Mouse (Mus musculus) CH12.LX (cell line): ENCODE results near the gene Arhgef17. TPM values are rescaled to one million over a fixed set of nuclear protein-coding genes. Genes with fewer than 3 reads are reported as not detected.
A peak's percentile ranks its signal among the peaks of the same experiment; 100 is the strongest.

Experiments used
- DNase-seq: peaks from one replicate; pipeline ENCODE4 v3.0.0-alpha.2; 2013; ENCODE audit errors: extremely low read depth
- H3K27ac ChIP-seq: 2 replicates; pipeline ENCODE4 v1.5.1; 2012; ENCODE audit warnings: low read depth, mild to moderate bottlenecking, control low read depth, moderate library complexity; ENCODE audit not compliant: insufficient read depth
- H3K27me3 ChIP-seq: replicated peaks from 2 replicates; pipeline ENCODE3; 2012; ENCODE audit warnings: inconsistent platforms
- H3K36me3 ChIP-seq, 2 experiments: replicated peaks in 1 of 2; 2 replicates each; pipeline versions ENCODE3 to v1.6.1; 2012; ENCODE audit warnings: inconsistent platforms in 1 of 2, low read length in 1 of 2, mild to moderate bottlenecking in 1 of 2, mixed read lengths in 1 of 2, moderate library complexity in 1 of 2; ENCODE audit not compliant: control insufficient read depth in 1 of 2, insufficient read depth in 1 of 2
- H3K4me1 ChIP-seq, 2 experiments: 2 replicates each; pipeline ENCODE4 v1.6.1; 2012; ENCODE audit warnings: inconsistent platforms in 1 of 2, moderate library complexity in 1 of 2; ENCODE audit not compliant: insufficient read depth in 2 of 2, control insufficient read depth in 1 of 2
- H3K4me2 ChIP-seq: 2 replicates; pipeline ENCODE4 v1.6.1; 2012; ENCODE audit warnings: low read depth, mild to moderate bottlenecking, control low read depth; ENCODE audit not compliant: poor library complexity, insufficient read depth, severe bottlenecking
- H3K4me3 ChIP-seq, 3 experiments: fragments of 150-350 bp in 1 of 3; sonication (generic) in 1 of 3; replicated peaks in 1 of 3; 2 replicates each; pipeline versions ENCODE3 to v1.5.1; 2011 to 2012; ENCODE audit warnings: low read depth in 2 of 3, low read length in 2 of 3, mild to moderate bottlenecking in 2 of 3, moderate library complexity in 2 of 3, control low read depth in 1 of 3, improper control_type of control experiment in 1 of 3, inconsistent platforms in 1 of 3, mixed read lengths in 1 of 3; ENCODE audit not compliant: poor library complexity in 1 of 3
- H3K79me2 ChIP-seq: replicated peaks from 2 replicates; pipeline ENCODE4 v1.6.1; 2012; ENCODE audit warnings: mild to moderate bottlenecking, moderate library complexity; ENCODE audit not compliant: control insufficient read depth, poor library complexity, insufficient read depth, severe bottlenecking; ENCODE audit errors: extremely low read depth
- H3K9ac ChIP-seq: 2 replicates; pipeline ENCODE4 v1.6.1; 2012; ENCODE audit warnings: low read depth, mild to moderate bottlenecking, control low read depth, moderate library complexity; ENCODE audit not compliant: insufficient read depth
- H3K9me3 ChIP-seq: replicated peaks from 2 replicates; pipeline ENCODE3; 2012; ENCODE audit warnings: low read length, inconsistent platforms, mixed read lengths
- BHLHE40 ChIP-seq: IDR thresholded peaks from 2 replicates; pipeline ENCODE4 v1.6.1; 2011; ENCODE audit warnings: mild to moderate bottlenecking, low read depth, low read length, improper control_type of control experiment
- CHD1 ChIP-seq: IDR thresholded peaks from 2 replicates; pipeline ENCODE4 v1.6.1; 2012; ENCODE audit warnings: low read depth, low read length, improper control_type of control experiment, inconsistent platforms
- CHD2 ChIP-seq: IDR thresholded peaks from 2 replicates; pipeline ENCODE4 v1.6.1; 2011; ENCODE audit warnings: low read length, improper control_type of control experiment
- EP300 ChIP-seq: IDR thresholded peaks from 2 replicates; pipeline ENCODE4 v1.6.1; 2011; ENCODE audit warnings: low read length, improper control_type of control experiment
- GABPA ChIP-seq: IDR thresholded peaks from 2 replicates; pipeline ENCODE4 v1.6.1; 2012; ENCODE audit warnings: low read depth, low read length, improper control_type of control experiment, inconsistent platforms; ENCODE audit not compliant: insufficient replicate concordance
- HCFC1 ChIP-seq: IDR thresholded peaks from 2 replicates; pipeline ENCODE4 v1.6.1; 2012; ENCODE audit warnings: low read depth, mild to moderate bottlenecking, inconsistent platforms, low read length, improper control_type of control experiment
- IRF4 ChIP-seq: IDR thresholded peaks from 2 replicates; pipeline ENCODE4 v1.6.1; 2014; ENCODE audit warnings: low read depth, mild to moderate bottlenecking, inconsistent platforms, low read length, improper control_type of control experiment
- JUND ChIP-seq: conservative IDR thresholded peaks from 2 replicates; pipeline ENCODE4 v1.6.1; 2011; ENCODE audit warnings: low read depth, low read length, improper control_type of control experiment
- KAT2A ChIP-seq: IDR thresholded peaks from 2 replicates; pipeline ENCODE4 v1.6.1; 2012; ENCODE audit warnings: low read length, improper control_type of control experiment, inconsistent platforms; ENCODE audit not compliant: insufficient replicate concordance
- MAFK ChIP-seq: IDR thresholded peaks from 2 replicates; pipeline ENCODE4 v1.6.1; 2011; ENCODE audit warnings: low read length, improper control_type of control experiment; ENCODE audit not compliant: insufficient replicate concordance
- MAX ChIP-seq: IDR thresholded peaks from 2 replicates; pipeline ENCODE4 v1.6.1; 2011; ENCODE audit warnings: low read length, improper control_type of control experiment
- MAZ ChIP-seq: IDR thresholded peaks from 2 replicates; pipeline ENCODE4 v1.6.1; 2012; ENCODE audit warnings: low read depth, mild to moderate bottlenecking, inconsistent platforms, low read length, improper control_type of control experiment, moderate library complexity
- MEF2A ChIP-seq: IDR thresholded peaks from 2 replicates; pipeline ENCODE4 v1.6.1; 2014; ENCODE audit warnings: low read depth, mild to moderate bottlenecking, inconsistent platforms, low read length, improper control_type of control experiment, borderline replicate concordance
- NELFE ChIP-seq: IDR thresholded peaks from 2 replicates; pipeline ENCODE4 v1.6.1; 2011; ENCODE audit warnings: low read depth, low read length, improper control_type of control experiment
- NRF1 ChIP-seq: IDR thresholded peaks from 2 replicates; pipeline ENCODE4 v1.6.1; 2014; ENCODE audit warnings: low read depth, mild to moderate bottlenecking, inconsistent platforms, low read length, improper control_type of control experiment, moderate library complexity
- PAX5 ChIP-seq: IDR thresholded peaks from 2 replicates; pipeline ENCODE4 v1.6.1; 2012; ENCODE audit warnings: low read length, inconsistent platforms, mixed read lengths
- POLR2AphosphoS2 ChIP-seq: IDR thresholded peaks from 2 replicates; pipeline ENCODE4 v1.6.1; 2011; ENCODE audit warnings: low read depth, low read length, improper control_type of control experiment
- TBP ChIP-seq: conservative IDR thresholded peaks from 2 replicates; pipeline ENCODE4 v1.6.1; 2011; ENCODE audit warnings: low read depth, low read length, improper control_type of control experiment
- TCF12 ChIP-seq: IDR thresholded peaks from 2 replicates; pipeline ENCODE4 v1.6.1; 2014; ENCODE audit warnings: low read depth, mild to moderate bottlenecking, inconsistent platforms, low read length, improper control_type of control experiment
- USF2 ChIP-seq: conservative IDR thresholded peaks from 2 replicates; pipeline ENCODE4 v1.6.1; 2011; ENCODE audit warnings: low read depth, low read length, improper control_type of control experiment
- ZC3H11A ChIP-seq: IDR thresholded peaks from 2 replicates; pipeline ENCODE4 v1.6.1; 2012; ENCODE audit warnings: low read depth, mild to moderate bottlenecking, inconsistent platforms, low read length, improper control_type of control experiment
- ZNF384 ChIP-seq: IDR thresholded peaks from 2 replicates; pipeline ENCODE4 v1.6.1; 2012; ENCODE audit warnings: low read depth, low read length, improper control_type of control experiment, inconsistent platforms
- dilution Hi-C: fragments of 300-500 bp; cut with MboI; formaldehyde crosslinking; loops from 2 replicates; pipeline ENCODE4 v1.14.3; 2020; ENCODE audit warnings: low sequenced_read_pairs; ENCODE audit not compliant: extremely low pct_unique_long_range_greater_than_20kb, extremely low pct_ligation_motif_present
- in situ Hi-C: fragments of 300-500 bp; cut with MboI; formaldehyde crosslinking; loops from 3 replicates; pipeline ENCODE4 v1.14.3; 2019; ENCODE audit warnings: low sequenced_read_pairs, low pct_ligation_motif_present, low pct_unique_long_range_greater_than_20kb, mixed read lengths
- polyA plus RNA-seq: library from polyadenylated mRNA; unstranded; fragments of >175 nt; gene quantifications from 2 replicates; pipeline ENCODE4 v1.2.1, GENCODE M21; 2012; ENCODE audit warnings: low read depth; ENCODE audit not compliant: insufficient read length
- total RNA-seq, 2 experiments: library from RNA; depleted of rRNA; stranded (reverse); fragments of 300-350 nt in 1 of 2; fragments of >200 nt in 1 of 2; gene quantifications; 2 replicates each; pipeline ENCODE4 v1.2.3; 2012 to 2014

Gene Arhgef17
- total and polyA plus RNA-seq, 3 experiments = 2.3 to 6.7 (median 5.6) TPM

DNA sequence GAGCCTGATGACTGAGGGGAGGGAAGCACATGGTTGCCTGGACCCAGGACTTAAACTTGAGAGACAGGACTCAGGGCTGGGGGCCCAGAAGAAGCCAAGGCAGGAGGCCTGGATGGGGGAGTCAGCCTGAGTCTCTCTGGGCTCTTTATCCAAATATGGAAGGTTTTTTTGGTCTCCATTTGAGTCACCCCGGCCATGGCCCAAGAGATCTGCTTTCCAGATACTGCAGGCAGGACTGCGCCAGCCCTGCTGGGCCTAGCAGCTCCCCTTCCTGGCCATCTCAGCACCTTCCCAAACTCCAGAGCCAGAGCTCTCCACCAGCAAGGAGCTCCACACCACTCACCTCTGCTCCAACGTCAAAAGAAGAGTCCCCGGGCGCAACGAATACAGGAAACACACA lies 15.4 kb downstream of the Arhgef17 start:
- no peak overlapping the region for H3K27ac ChIP-seq

DNA sequence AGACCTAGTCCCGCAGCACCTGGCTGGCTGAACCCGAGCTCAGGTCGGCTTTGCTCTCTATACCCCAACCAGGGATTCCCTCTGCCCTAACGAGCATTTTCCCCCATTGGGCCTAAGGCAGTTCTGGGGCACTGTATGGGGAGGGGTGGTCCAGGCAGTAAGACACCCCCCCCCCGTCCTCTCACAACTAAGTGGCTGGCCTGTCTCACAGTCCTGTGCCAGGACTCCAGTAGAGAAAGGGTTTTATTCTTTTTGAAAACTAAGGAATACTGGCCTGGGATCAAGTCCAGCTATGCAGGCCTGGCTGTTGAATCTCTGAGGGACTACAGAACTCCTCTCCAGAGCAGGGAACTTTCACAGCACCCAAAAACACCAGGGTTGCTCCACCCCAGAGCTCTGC lies 16.7 kb downstream of the Arhgef17 start:
- H3K4me2 ChIP-seq = no peak overlapping the region
- no peak for TF ChIP-seq KAT2A
- TF ChIP-seq JUND = no peak
- TF ChIP-seq MAFK = no peak
- no peak for TF ChIP-seq POLR2AphosphoS2
- no peak for TF ChIP-seq BHLHE40
- TF ChIP-seq NELFE = no peak
- TF ChIP-seq USF2 = no peak
- no peak for TF ChIP-seq PAX5
- TF ChIP-seq, all 38 proteins: peak for 0
- no peaks in the 10 kb centered on the region for H3K36me3 ChIP-seq
- dilution Hi-C loops = no loop called here
- H3K9me3 ChIP-seq = no peaks in the 10 kb centered on the region
- no peak overlapping the region for H3K9ac ChIP-seq
- in situ Hi-C loops = loop anchor here (10.0 kb wide), 1 partner anchor 590 kb away; no protein-coding TSS in a partner anchor
- H3K27me3 ChIP-seq = no peaks in the 10 kb centered on the region
- H3K79me2 ChIP-seq = no peaks in the 10 kb centered on the region
- no peak overlapping the region for H3K4me3 ChIP-seq
- no peak overlapping the region for H3K27ac ChIP-seq
- peaks cover 14 to 34% of the 10 kb centered on the region in 2 experiments for H3K4me1 ChIP-seq
- DNase-seq = no peak

More for the DNA sequence above, 15.4 kb downstream of the Arhgef17 start:
- no peaks in the 10 kb centered on the region for H3K79me2 ChIP-seq
- peak; percentile 1; the same call in 1 of the 2 replicates for TF ChIP-seq CHD2
- TF ChIP-seq MAZ = no peak
- TF ChIP-seq KAT2A = no peak
- TF ChIP-seq EP300 = 0 out of 2 replicates have a peak, but pooled peaks have one; percentile 4
- 0 out of 2 replicates have a peak, but pooled peaks have one; percentile 1 for TF ChIP-seq MAX
- TF ChIP-seq IRF4 = peak; percentile 50; the same call in 1 of the 2 replicates
- H3K4me1 ChIP-seq = peaks cover 14 to 34% of the 10 kb centered on the region in 2 experiments
- dilution Hi-C loops (no loop called here), in situ Hi-C loops (loop anchor here (10.0 kb wide), 1 partner anchor 588 kb away; no protein-coding TSS in a partner anchor)
- no peak overlapping the region for H3K9ac ChIP-seq
- no peak overlapping the region for H3K4me2 ChIP-seq
- H3K27me3 ChIP-seq = no peaks in the 10 kb centered on the region
- peak; percentile 11 for DNase-seq
- H3K36me3 ChIP-seq = no peaks in the 10 kb centered on the region
- no peak overlapping the region for H3K4me3 ChIP-seq
- no peaks in the 10 kb centered on the region for H3K9me3 ChIP-seq

DNA sequence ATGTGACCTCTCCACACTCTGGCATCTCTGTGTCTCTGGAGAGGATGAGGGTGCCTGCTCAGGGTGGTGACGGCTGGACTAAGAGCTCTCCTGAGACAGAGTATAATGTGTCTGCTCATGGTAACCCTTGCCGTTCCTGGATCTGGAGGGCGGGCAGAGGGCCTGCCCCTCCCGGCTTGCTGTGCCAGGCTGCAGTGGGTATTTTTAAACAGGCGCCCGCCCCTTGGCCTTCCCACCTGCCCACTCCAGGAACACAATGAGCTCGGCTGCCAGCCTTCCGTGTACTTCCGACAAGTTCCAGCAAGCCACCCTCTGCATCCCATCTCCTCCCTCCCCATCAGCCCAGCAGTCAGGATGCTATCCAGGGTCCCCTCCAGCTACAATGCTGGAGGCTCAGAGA lies 20.1 kb downstream of the Arhgef17 start:
- no peak overlapping the region for H3K27ac ChIP-seq
- no peaks in the 10 kb centered on the region for H3K36me3 ChIP-seq
- dilution Hi-C loops = no loop called here
- H3K9me3 ChIP-seq = no peaks in the 10 kb centered on the region
- no peak overlapping the region for H3K4me3 ChIP-seq
- no peaks in the 10 kb centered on the region for H3K27me3 ChIP-seq
- peaks cover 7 to 35% of the 10 kb centered on the region in 2 experiments for H3K4me1 ChIP-seq
- H3K79me2 ChIP-seq = no peaks in the 10 kb centered on the region
- in situ Hi-C loops = loop anchor here (10.0 kb wide), 1 partner anchor 593 kb away; no protein-coding TSS in a partner anchor
- no peak for DNase-seq
- TF ChIP-seq GABPA (no peak), USF2 (no peak), NRF1 (no peak), ZC3H11A (no peak), HCFC1 (no peak), EP300 (no peak), ZNF384 (no peak), TBP (no peak), MEF2A (no peak), CHD1 (no peak), TCF12 (no peak)
- H3K4me2 ChIP-seq = no peak overlapping the region
- no peak overlapping the region for H3K9ac ChIP-seq
